Mouse (Mus musculus): ENCODE measurements around the gene Ano6.
A peak's percentile ranks its signal among the peaks of the same experiment; 100 is the strongest.

The Ano6 gene

GRCm38 (mm10) chr15:95931013-95931775, 140.6 kb downstream of the Ano6 start:
- no peak for DNase-seq (ENCODE audit: low spot score)

- DNase-seq (ENCODE audit: low spot score): no peak
Measured at GRCm38 (mm10) chr15:95932358-95932757, 141.7 kb downstream of the Ano6 start.

- no peak for DNase-seq (ENCODE audit: low spot score)
Measured at GRCm38 (mm10) chr15:95935141-95935540, 144.5 kb downstream of the Ano6 start.

GRCm38 (mm10) chr15:95943470-95943869, 152.8 kb downstream of the Ano6 start:
- no peak for DNase-seq (ENCODE audit: low spot score)

- DNase-seq (ENCODE audit: low spot score): no peak
Measured at GRCm38 (mm10) chr15:95944299-95944698, 153.7 kb downstream of the Ano6 start.

GRCm38 (mm10) chr15:95945951-95946708, 155.5 kb downstream of the Ano6 start:
- DNase-seq (ENCODE audit: low spot score): no peak

- peak; percentile 46 for DNase-seq (ENCODE audit: low spot score)
Measured at GRCm38 (mm10) chr15:95948411-95948810, 157.8 kb downstream of the Ano6 start.

- peak; percentile 55 for DNase-seq (ENCODE audit: low spot score)
Measured at GRCm38 (mm10) chr15:95949336-95949735, 158.7 kb downstream of the Ano6 start.

- DNase-seq (ENCODE audit: low spot score): no peak
Measured at GRCm38 (mm10) chr15:95951497-95951896, 160.9 kb downstream of the Ano6 start.

GRCm38 (mm10) chr15:95956692-95957091, 166.0 kb downstream of the Ano6 start:
- no peak for DNase-seq (ENCODE audit: low spot score)

GRCm38 (mm10) chr15:95962411-95963123, 171.9 kb downstream of the Ano6 start:
- no peak for DNase-seq (ENCODE audit: low spot score)

GRCm38 (mm10) chr15:95963124-95963482, 172.5 kb downstream of the Ano6 start:
- no peak for DNase-seq (ENCODE audit: low spot score)

GRCm38 (mm10) chr15:95963533-95964250, 173.0 kb downstream of the Ano6 start:
- DNase-seq (ENCODE audit: low spot score): no peak

- DNase-seq (ENCODE audit: low spot score): no peak
Measured at GRCm38 (mm10) chr15:95964251-95964561, 173.6 kb downstream of the Ano6 start.

- DNase-seq (ENCODE audit: low spot score): no peak
Measured at GRCm38 (mm10) chr15:95966979-95967378, 176.3 kb downstream of the Ano6 start.

- no peak for DNase-seq (ENCODE audit: low spot score)
Measured at GRCm38 (mm10) chr15:95967516-95968196, 177.0 kb downstream of the Ano6 start.

- DNase-seq (ENCODE audit: low spot score): no peak
Measured at GRCm38 (mm10) chr15:95969596-95969995, 179.0 kb downstream of the Ano6 start.

- DNase-seq (ENCODE audit: low spot score): no peak
Measured at GRCm38 (mm10) chr15:95970176-95970575, 179.5 kb downstream of the Ano6 start.

- no peak for DNase-seq (ENCODE audit: low spot score)
Measured at GRCm38 (mm10) chr15:95970691-95971090, 180.0 kb downstream of the Ano6 start.

GRCm38 (mm10) chr15:95971302-95971701, 180.7 kb downstream of the Ano6 start:
- no peak for DNase-seq (ENCODE audit: low spot score)

- DNase-seq (ENCODE audit: low spot score): no peak
Measured at GRCm38 (mm10) chr15:95972156-95972555, 181.5 kb downstream of the Ano6 start.

- no peak for DNase-seq (ENCODE audit: low spot score)
Measured at GRCm38 (mm10) chr15:95972621-95973020, 182.0 kb downstream of the Ano6 start.
